7 mouse cellular contexts compared by ENCODE assay signal in the genomic region with DNA sequence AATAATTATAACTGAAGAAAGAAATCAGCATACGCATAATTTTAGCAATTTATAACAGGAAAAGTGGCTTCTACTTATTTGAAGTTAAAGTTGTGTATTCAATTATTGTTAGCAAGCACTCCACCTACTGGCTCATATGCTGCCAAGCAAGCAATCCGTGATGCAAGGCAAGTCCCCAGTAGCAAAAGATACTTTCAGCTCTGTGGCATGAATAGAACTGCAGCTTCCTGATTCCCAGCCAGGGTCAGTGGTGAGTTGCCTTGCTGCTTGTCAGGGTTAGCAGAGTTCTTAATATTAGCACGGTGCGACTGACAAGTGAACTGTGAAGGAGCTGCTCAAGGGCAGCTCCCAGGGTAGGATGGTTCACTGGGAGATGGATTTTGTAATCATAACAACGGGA.
DNase-seq lines count a peak whose midpoint lies in the region; ATAC-seq and TF ChIP-seq lines count a peak whose summit lies in the region.

No protein-coding gene starts in this region.

- 47% methylated on average over 5 of the region's 5 CpGs for WGBS in liver, postnatal 0 days (ENCODE audit: insufficient replicate concordance)
- 42% methylated on average over 5 of the region's 5 CpGs for WGBS in liver, embryonic 12.5 days (ENCODE audit: insufficient replicate concordance)
- 37% methylated on average over 5 of the region's 5 CpGs for WGBS in stomach, postnatal 0 days

- H3K4me2 ChIP-seq in liver, postnatal 0 days (ENCODE audit: low read depth, low read length) = no peak overlapping the region
- H3K4me2 ChIP-seq in liver, embryonic 12.5 days = no peak overlapping the region
- no peak overlapping the region for H3K4me2 ChIP-seq in stomach, postnatal 0 days (replicated peaks; ENCODE audit: low read depth)

- TF ChIP-seq EP300 in liver, postnatal 0 days (IDR thresholded peaks at IDR 0.05; ENCODE audit: low read depth) = no peak
- no peak for TF ChIP-seq EP300 in stomach, postnatal 0 days (optimal IDR thresholded peaks at IDR 0.05)

- H3K27ac ChIP-seq in liver, postnatal 0 days (ENCODE audit: low read depth) = no peak overlapping the region
- no peak overlapping the region for H3K27ac ChIP-seq in liver, embryonic 12.5 days
- no peak overlapping the region for H3K27ac ChIP-seq in stomach, postnatal 0 days (replicated peaks)

- H3K36me3 ChIP-seq in liver, postnatal 0 days (replicated peaks; ENCODE audit: insufficient read depth, low read length) = no peaks in the 10 kb centered on the region
- H3K36me3 ChIP-seq in liver, embryonic 12.5 days = no peaks in the 10 kb centered on the region
- H3K36me3 ChIP-seq in stomach, postnatal 0 days (ENCODE audit: control insufficient read depth, insufficient read depth, low read length) = no peaks in the 10 kb centered on the region

- no peak for ATAC-seq in liver, postnatal 0 days
- no peak for ATAC-seq in liver, embryonic 12.5 days
- ATAC-seq in common myeloid progenitor, adult 5-6 weeks (replicated peaks; ENCODE audit: low read depth, poor library complexity, severe bottlenecking) = peak; percentile 77
- ATAC-seq in frontal cortex, adult (ENCODE audit: low TSS enrichment) = peak; percentile 80
- no peak for ATAC-seq in stomach, postnatal 0 days (ENCODE audit: low FRiP score, low TSS enrichment)

- DNase-seq in liver, postnatal 0 days = no peak
- peak; percentile 43 to 76 for DNase-seq in left cerebral cortex, postnatal 10 days (ENCODE audit: extremely low spot score in 1 of 2, low spot score in 2 of 2)
- DNase-seq in stomach, postnatal 0 days (ENCODE audit: low spot score) = no peak
- DNase-seq in gastrocnemius, adult 18-20 months (ENCODE audit: low spot score) = no peak

- no peaks in the 10 kb centered on the region for H3K9me3 ChIP-seq in liver, postnatal 0 days (ENCODE audit: low read length)
- H3K9me3 ChIP-seq in liver, embryonic 12.5 days (replicated peaks) = no peaks in the 10 kb centered on the region
- H3K9me3 ChIP-seq in stomach, postnatal 0 days (ENCODE audit: control insufficient read depth, low read length) = no peaks in the 10 kb centered on the region

- intact Hi-C loops in left cerebral cortex, postnatal 10 days (cut with DNase I) = loop anchor here (5.0 to 10.0 kb wide), 5 partner anchors 130 to 993 kb away; no protein-coding TSS in a partner anchor

- H3K4me1 ChIP-seq in liver, postnatal 0 days (ENCODE audit: insufficient read depth) = no peaks in the 10 kb centered on the region
- no peaks in the 10 kb centered on the region for H3K4me1 ChIP-seq in liver, embryonic 12.5 days
- H3K4me1 ChIP-seq in stomach, postnatal 0 days (replicated peaks; ENCODE audit: control insufficient read depth, insufficient read depth) = no peaks in the 10 kb centered on the region

- TF ChIP-seq CTCF in liver, postnatal 0 days (IDR thresholded peaks at IDR 0.05; ENCODE audit: low read depth) = 0 out of 2 replicates have a peak, but pooled peaks have one; percentile 20
- TF ChIP-seq CTCF in stomach, postnatal 0 days (IDR thresholded peaks at IDR 0.05; ENCODE audit: low read depth) = peak; percentile 73

- no peak overlapping the region for H3K4me3 ChIP-seq in liver, postnatal 0 days (ENCODE audit: low read depth, low read length)
- H3K4me3 ChIP-seq in liver, embryonic 12.5 days = no peak overlapping the region
- H3K4me3 ChIP-seq in stomach, postnatal 0 days (ENCODE audit: low read depth, low read length) = no peak overlapping the region

- no peaks in the 10 kb centered on the region for H3K27me3 ChIP-seq in liver, postnatal 0 days (ENCODE audit: insufficient read depth, low read length)
- no peaks in the 10 kb centered on the region for H3K27me3 ChIP-seq in liver, embryonic 12.5 days (replicated peaks)
- no peaks in the 10 kb centered on the region for H3K27me3 ChIP-seq in stomach, postnatal 0 days (ENCODE audit: control insufficient read depth, insufficient read depth, low read length)

- H3K9ac ChIP-seq in liver, postnatal 0 days (replicated peaks) = no peak overlapping the region
- no peak overlapping the region for H3K9ac ChIP-seq in liver, embryonic 12.5 days
- H3K9ac ChIP-seq in stomach, postnatal 0 days (ENCODE audit: low read length) = no peak overlapping the region

Comparison
In these comparisons a context has a peak if more than half of its experiments do, and no peak if none do; other contexts are left out.
1. ATAC-seq: peak in common myeloid progenitor, adult 5-6 weeks (single experiment) and frontal cortex, adult (single experiment); none in liver, postnatal 0 days (single experiment), liver, embryonic 12.5 days (single experiment) and stomach, postnatal 0 days (single experiment).
2. DNase-seq: peak in left cerebral cortex, postnatal 10 days (2 of 2); none in liver, postnatal 0 days (single experiment), stomach, postnatal 0 days (single experiment) and gastrocnemius, adult 18-20 months (single experiment).